Mouse (Mus musculus) stomach, embryonic 16.5 days (tissue): ENCODE measurements around the gene 2410004B18Rik. TPM values are rescaled to one million over a fixed set of nuclear protein-coding genes. Genes with fewer than 3 reads are reported as not detected.
A peak's percentile ranks its signal among the peaks of the same experiment; 100 is the strongest.
"Not testable (repeated sequence)": the region's sequence is repeated elsewhere in the genome, so short reads cannot be mapped to it uniquely, and the experiment has no call there.

ENCODE experiments used
- ATAC-seq: fragments of 200-750 bp; cut with Nextera tagmentation; 2 replicates; pipeline ENCODE4 v1.8.0; 2017; ENCODE audit warnings: moderate number of reproducible peaks, moderate TSS enrichment; ENCODE audit not compliant: insufficient read depth, low FRiP score
- H3K27ac ChIP-seq: fragments of 300-500 bp; sonication (generic); 2 replicates; pipeline ENCODE4 v1.5.1; 2014; ENCODE audit warnings: low read length
- H3K27me3 ChIP-seq: fragments of 300-500 bp; sonication (generic); 2 replicates; pipeline ENCODE4 v1.6.1; 2014; ENCODE audit warnings: low read length, control low read depth, mixed read lengths; ENCODE audit not compliant: control insufficient read depth, insufficient read depth
- H3K36me3 ChIP-seq: fragments of 300-500 bp; sonication (generic); 2 replicates; pipeline ENCODE4 v1.6.1; 2014; ENCODE audit warnings: low read length; ENCODE audit not compliant: control insufficient read depth, insufficient read depth
- H3K4me1 ChIP-seq: fragments of 300-500 bp; sonication (generic); 2 replicates; pipeline ENCODE4 v1.6.1; 2014; ENCODE audit warnings: low read length, control low read depth, mixed read lengths; ENCODE audit not compliant: control insufficient read depth, insufficient read depth
- H3K4me2 ChIP-seq: fragments of 300-500 bp; sonication (generic); 2 replicates; pipeline ENCODE4 v1.6.1; 2014; ENCODE audit warnings: low read depth, low read length, mixed read lengths
- H3K4me3 ChIP-seq: fragments of 300-500 bp; sonication (generic); replicated peaks from 2 replicates; pipeline ENCODE4 v1.5.1; 2014; ENCODE audit warnings: mild to moderate bottlenecking, low read length
- H3K9ac ChIP-seq: fragments of 300-500 bp; sonication (generic); 2 replicates; pipeline ENCODE4 v1.6.1; 2014; ENCODE audit warnings: low read length
- H3K9me3 ChIP-seq: fragments of 300-500 bp; sonication (generic); replicated peaks from 2 replicates; pipeline ENCODE4 v1.6.1; 2016; ENCODE audit warnings: low read length, control low read depth; ENCODE audit not compliant: control insufficient read depth
- WGBS: fragments of 180-500 bp; shearing (Covaris S2); extraction: QIAGEN DNeasy Blood & Tissue Kit; methylation state at CpG from one replicate; pipeline ENCODE4 v1.1.7; 2014; 5-methylcytosine and 5-hydroxymethylcytosine counted together
- polyA plus RNA-seq: library from polyadenylated mRNA; unstranded; fragments of >200 nt; fragmentation: Nextera tagmentation; extraction: Ambion mirVana; gene quantifications from 2 replicates; pipeline ENCODE4 v1.2.1, GENCODE M21; 2015

Gene 2410004B18Rik
- polyA plus RNA-seq, 1 experiment from 2014 or later: 41.2 TPM

DNA sequence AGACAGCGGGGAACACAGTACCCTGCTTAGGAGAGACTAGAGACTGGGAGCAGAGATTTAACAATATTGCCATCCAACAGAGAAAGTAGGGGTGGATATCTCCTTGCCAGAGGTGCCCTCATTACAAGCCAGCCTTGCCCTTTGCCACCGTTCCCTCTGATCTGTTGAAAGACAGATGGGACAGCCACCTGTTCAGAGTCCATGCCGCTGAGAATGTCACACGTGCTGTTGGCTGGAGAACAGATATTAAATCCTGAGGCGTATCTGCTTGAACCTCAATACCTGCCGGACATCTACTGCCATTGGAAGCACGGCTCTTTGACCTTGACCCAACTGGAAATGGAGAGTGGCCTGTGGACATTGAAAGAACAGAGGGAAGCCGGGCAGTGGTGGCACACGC, 31.2 kb upstream of the 2410004B18Rik start:
- H3K9ac ChIP-seq: no peak overlapping the region
- no peaks in the 10 kb centered on the region for H3K4me1 ChIP-seq
- H3K4me3 ChIP-seq: no peak overlapping the region
- H3K36me3 ChIP-seq: no peaks in the 10 kb centered on the region
- no peaks in the 10 kb centered on the region for H3K27me3 ChIP-seq
- no peak overlapping the region for H3K4me2 ChIP-seq
- 86% methylated on average over 9 of the region's 9 CpGs for WGBS
- no peak overlapping the region for H3K27ac ChIP-seq
- ATAC-seq: no peak
- H3K9me3 ChIP-seq: no peaks in the 10 kb centered on the region

DNA sequence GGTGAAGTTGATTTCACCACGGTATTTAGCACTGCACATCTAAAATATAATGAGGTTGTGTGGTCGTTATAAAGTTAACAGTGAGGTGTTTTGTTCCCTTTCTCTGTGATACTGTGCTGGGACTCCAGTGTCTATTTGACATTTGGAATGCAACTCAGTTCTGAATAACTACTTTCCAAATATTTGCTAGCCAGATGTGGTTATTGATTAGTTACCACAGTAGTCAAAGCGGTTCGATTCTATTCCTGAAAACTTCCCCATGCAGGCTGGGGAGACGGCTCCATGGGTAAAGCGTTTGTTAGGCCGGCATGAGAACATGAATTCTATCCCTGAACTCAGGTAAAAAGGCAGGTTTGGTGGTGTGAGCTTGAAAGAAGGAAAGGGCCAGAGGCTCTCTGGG, 25.3 kb upstream of the 2410004B18Rik start:
- Histone ChIP-seq H3K4me2 (no peak overlapping the region), H3K4me1 (no peaks in the 10 kb centered on the region), H3K4me3 (no peak overlapping the region), H3K9me3 (no peaks in the 10 kb centered on the region), H3K27me3 (no peaks in the 10 kb centered on the region), H3K36me3 (no peaks in the 10 kb centered on the region), H3K27ac (no peak overlapping the region), H3K9ac (no peak overlapping the region)
- ATAC-seq: no peak
- WGBS: 72% methylated on average over 7 of the region's 7 CpGs

DNA sequence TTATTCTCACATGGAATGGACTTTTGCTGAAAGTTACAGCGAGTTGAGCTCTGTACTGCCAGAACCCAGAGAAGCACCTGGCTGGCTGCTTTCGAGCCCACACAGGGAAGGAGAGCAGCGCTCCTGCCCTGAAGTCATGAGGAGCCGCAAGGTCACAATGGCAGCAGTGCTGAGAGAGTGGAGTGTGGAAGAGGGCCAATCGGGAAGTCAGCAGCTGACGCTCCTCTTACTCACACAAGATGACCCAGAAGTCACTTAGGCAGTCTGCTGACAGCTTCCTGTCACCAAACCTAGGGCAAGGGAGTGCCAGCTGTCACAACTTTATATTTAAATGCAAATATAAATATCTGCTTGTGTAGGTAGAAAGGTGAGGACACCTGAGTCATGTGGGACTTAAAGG, 24.6 kb upstream of the 2410004B18Rik start:
- no peak; the same call in 1 of the 2 replicates for ATAC-seq
- no peaks in the 10 kb centered on the region for H3K4me1 ChIP-seq
- no peak overlapping the region for H3K9ac ChIP-seq
- no peak overlapping the region for H3K27ac ChIP-seq
- 75% methylated on average over 6 of the region's 6 CpGs for WGBS
- 0 out of 2 replicates have a peak, but pooled peaks cover 2% of the 10 kb centered on the region for H3K9me3 ChIP-seq
- H3K4me2 ChIP-seq: no peak overlapping the region
- no peaks in the 10 kb centered on the region for H3K27me3 ChIP-seq
- H3K36me3 ChIP-seq: no peaks in the 10 kb centered on the region
- H3K4me3 ChIP-seq: no peak overlapping the region

DNA sequence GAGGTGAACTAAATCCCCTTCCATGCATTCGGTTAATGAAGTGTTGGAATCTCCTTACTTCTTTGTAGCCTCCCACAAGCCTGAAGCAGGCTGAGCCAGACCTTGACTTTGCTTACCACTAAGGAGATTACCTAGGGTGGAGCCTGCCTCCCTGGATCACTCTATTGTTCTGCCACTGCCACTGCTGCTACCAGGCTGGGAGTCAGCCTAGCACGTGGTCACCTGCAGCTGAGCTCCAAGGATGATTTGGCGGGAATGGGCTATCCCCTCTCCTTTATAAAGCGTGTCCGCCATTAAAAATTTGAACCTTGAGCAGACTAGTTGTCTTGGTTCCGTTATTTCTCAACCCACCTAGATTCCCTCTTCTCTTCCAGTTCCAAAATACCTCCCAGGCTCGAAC, 23.9 kb upstream of the 2410004B18Rik start:
- H3K4me3 ChIP-seq, H3K27me3 ChIP-seq, H3K27ac ChIP-seq, H3K9ac ChIP-seq, ATAC-seq, H3K36me3 ChIP-seq, H3K9me3 ChIP-seq, H3K4me1 ChIP-seq, H3K4me2 ChIP-seq: not testable (repeated sequence)
- 70% methylated on average over 7 of the region's 7 CpGs for WGBS

DNA sequence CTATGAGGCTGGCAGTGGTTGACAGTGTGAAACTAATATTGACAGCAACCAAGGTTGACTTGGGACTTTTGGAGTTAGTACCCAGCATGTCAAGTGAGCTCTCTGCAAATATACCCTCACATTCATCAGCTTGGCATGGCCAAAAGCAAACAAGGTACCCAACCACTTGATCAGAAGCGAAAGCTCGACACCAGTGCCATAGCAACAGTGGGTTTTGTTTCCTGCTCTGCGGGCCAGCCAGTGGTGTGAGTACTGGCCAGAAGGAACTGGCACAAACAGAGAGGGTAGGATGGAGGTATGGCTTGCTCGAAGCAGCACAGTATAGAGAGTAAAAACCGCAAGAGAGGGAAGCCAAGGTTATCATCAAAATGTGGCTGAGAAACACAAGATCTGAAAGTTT, 21.4 kb upstream of the 2410004B18Rik start:
- H3K9ac ChIP-seq: no peak overlapping the region
- H3K4me1 ChIP-seq: no peaks in the 10 kb centered on the region
- H3K27ac ChIP-seq: no peak overlapping the region
- no peak overlapping the region for H3K4me2 ChIP-seq
- ATAC-seq: no peak
- H3K36me3 ChIP-seq: no peaks in the 10 kb centered on the region
- no peak overlapping the region for H3K4me3 ChIP-seq
- WGBS: 80% methylated on average over 5 of the region's 5 CpGs
- no peaks in the 10 kb centered on the region for H3K27me3 ChIP-seq
- peaks cover 8% of the 10 kb centered on the region; the same call in 1 of the 2 replicates for H3K9me3 ChIP-seq

DNA sequence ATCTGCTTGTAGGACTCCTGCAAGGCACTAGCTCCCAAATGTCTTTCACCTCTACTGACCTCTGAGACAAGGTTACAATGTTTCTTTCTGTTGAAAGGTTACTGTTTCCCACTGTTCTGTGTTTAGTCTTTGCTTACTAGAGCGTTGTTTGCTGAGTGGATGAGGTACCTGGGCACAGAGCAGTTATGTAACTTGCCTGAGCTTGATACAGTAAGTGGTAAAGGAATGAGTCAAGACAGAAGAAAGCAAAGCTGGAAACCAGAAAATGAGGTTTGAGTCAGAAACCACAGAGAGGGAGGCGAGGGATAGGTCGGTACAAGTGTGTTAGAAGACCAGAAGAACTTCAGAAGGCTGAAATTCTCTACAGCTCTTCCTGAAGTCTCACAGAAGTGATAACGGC, 21.0 kb upstream of the 2410004B18Rik start:
- no peak overlapping the region for H3K4me2 ChIP-seq
- peak; percentile 21; the same call in 1 of the 2 replicates for ATAC-seq

DNA sequence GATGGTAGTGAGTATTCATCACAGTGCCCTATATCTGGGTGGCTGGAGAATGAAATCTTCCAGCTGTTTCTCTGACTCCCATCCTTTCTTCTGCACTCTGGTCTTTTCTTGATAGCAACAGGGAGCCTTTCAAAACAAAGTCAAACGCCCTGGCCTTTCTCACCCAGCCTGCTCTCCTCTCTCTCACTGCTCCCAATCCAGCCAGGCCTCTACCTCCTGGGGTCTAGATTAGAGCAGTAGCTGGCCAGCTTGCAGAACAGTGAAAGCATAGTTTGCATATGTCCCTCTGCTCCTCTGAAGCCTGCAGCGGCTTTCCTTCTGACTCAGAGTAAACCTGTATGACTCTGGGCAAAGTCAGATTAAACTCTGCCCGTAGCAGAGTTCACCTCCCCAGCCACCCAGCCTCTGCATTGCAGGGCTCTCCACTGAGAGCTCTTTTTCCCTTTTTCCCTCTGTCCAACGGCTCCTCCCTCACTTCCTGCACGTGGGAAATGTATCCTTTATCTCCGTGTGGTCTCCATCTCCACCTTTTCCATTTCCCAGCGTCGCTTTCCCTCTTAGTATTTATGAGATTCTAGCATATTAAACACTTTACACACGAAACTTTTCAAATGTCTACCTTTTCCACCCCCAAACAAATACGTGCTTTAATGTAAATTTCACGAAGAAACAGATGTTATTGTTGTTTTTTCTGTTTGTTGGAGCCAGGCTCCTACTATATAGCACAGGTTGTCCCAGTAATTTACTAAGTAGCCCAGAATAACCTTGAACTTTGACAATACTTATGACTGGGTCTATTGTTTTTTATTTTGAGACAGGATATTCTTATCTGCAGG, 15.6 kb upstream of the 2410004B18Rik start, which contains the start of gene Bcl10:
Gene Bcl10, plus strand, starts transcription at position 786 of the 836 bp plus-strand sequence.
- Histone ChIP-seq H3K4me3 (peak within 1 kb of the TSS; percentile 47), H3K9ac (peak within 1 kb of the TSS; percentile 64; the same call in 1 of the 2 replicates), H3K27ac (peak within 1 kb of the TSS; percentile 91), H3K9me3 (peaks cover 8% of the 10 kb centered on the region; the same call in 1 of the 2 replicates), H3K36me3 (no peaks in the 10 kb centered on the region), H3K4me1 (peaks cover 16% of the 10 kb centered on the region), H3K27me3 (no peaks in the 10 kb centered on the region), H3K4me2 (peak within 1 kb of the TSS; percentile 73)
- 25% methylated on average over 11 of the region's 11 CpGs for WGBS
- ATAC-seq: no peak

More for the DNA sequence above, 21.0 kb upstream of the 2410004B18Rik start:
- H3K4me3 ChIP-seq: no peak overlapping the region
- H3K4me1 ChIP-seq: no peaks in the 10 kb centered on the region
- H3K27me3 ChIP-seq: no peaks in the 10 kb centered on the region
- H3K9ac ChIP-seq: no peak overlapping the region
- 76% methylated on average over 4 of the region's 4 CpGs for WGBS
- no peaks in the 10 kb centered on the region for H3K36me3 ChIP-seq
- peaks cover 8% of the 10 kb centered on the region; the same call in 1 of the 2 replicates for H3K9me3 ChIP-seq
- no peak overlapping the region; the same call in 1 of the 2 replicates for H3K27ac ChIP-seq

DNA sequence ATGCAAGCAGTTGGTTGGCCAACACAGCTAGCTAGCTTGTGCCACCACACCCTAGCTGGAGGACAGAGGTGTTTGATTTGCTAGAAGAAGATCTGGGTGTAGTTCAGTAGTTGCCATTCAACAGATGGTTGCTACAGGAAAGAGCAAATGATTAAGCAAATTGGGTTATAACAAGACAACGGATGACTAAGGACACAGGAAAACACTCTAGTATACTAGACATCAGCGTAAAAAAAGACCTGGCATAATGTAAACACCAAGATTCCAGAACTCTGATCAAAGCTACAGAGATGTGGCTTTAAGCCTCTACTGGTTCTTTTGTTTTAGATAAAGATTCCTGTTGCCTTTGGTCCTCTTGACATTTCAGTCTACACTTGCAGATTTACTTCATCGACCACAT, 14.8 kb upstream of the 2410004B18Rik start:
- H3K4me2 ChIP-seq: no peak overlapping the region
- peaks cover 16% of the 10 kb centered on the region for H3K4me1 ChIP-seq

DNA sequence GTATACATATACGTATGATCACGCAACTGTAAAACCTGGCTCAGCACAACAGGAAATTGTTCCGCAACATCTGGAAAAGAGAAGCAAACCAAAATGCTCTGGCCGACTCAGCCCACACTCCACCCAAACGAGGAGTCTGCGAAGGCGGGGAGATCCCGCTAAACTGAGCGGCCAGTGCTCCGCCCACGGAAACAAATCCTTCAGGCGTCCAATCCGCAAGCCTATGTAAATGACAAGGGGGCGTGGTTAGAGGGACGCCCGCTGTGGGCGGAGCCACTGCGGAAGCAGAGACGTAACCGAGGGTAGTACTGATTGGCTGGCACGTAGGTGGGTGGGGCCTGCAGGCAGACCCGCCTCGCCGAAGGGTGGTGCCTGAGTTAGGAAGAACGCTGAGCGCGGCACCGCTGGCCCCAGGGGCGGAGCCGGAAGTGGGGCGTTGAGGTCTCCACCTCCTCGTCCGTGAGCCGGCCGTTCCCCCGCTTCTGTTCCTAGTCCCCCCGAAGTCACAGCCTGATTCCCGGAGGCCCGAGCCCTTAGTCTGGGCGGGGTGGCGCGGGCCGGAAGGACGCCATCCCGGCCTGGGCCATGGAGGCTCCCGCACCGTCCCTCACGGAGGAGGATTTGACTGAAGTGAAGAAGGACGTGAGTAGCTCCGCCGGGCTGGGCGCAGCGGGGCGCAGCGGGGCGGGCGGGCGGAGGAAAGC, 13.8 kb upstream of the 2410004B18Rik start:
- peak; percentile 100 for ATAC-seq
- Histone ChIP-seq H3K4me3 (peak overlapping the region; percentile 74), H3K27me3 (no peaks in the 10 kb centered on the region), H3K27ac (peak overlapping the region; percentile 98), H3K9ac (peak overlapping the region; percentile 96), H3K4me1 (peaks cover 16% of the 10 kb centered on the region), H3K4me2 (peak overlapping the region; percentile 74), H3K36me3 (no peaks in the 10 kb centered on the region), H3K9me3 (no peaks in the 10 kb centered on the region)
- under 1% methylated on average over 58 of the region's 58 CpGs for WGBS

More for the DNA sequence above, 14.8 kb upstream of the 2410004B18Rik start:
- 48% methylated on average over 3 of the region's 3 CpGs for WGBS
- Histone ChIP-seq H3K9ac (no peak overlapping the region), H3K27me3 (no peaks in the 10 kb centered on the region), H3K27ac (peak overlapping the region; percentile 31; the same call in 1 of the 2 replicates), H3K36me3 (no peaks in the 10 kb centered on the region), H3K9me3 (peaks cover 8% of the 10 kb centered on the region; the same call in 1 of the 2 replicates), H3K4me3 (no peak overlapping the region)
- ATAC-seq: no peak
